ENCODE assay signal across 33 mouse cellular contexts in genomic region chr2:39124167-39124566, GRCm38 (mm10). TPM values are rescaled to one million over a fixed set of nuclear protein-coding genes. Genes with fewer than 3 reads are reported as not detected.
DNase-seq lines count a peak whose midpoint lies in the region; ATAC-seq lines count a peak whose summit lies in the region.
"Had no signal": no experiment of that assay in that cellular context is flagged by ENCODE, and none has a peak within 500 bp of the region (broad histone marks: within the 10 kb centered on the region; RNA-seq: fewer than 3 reads in every experiment).

No protein-coding gene starts in this region.

- H3K4me3 ChIP-seq in liver, embryonic 13.5 days (replicated peaks), result no peak overlapping the region
- H3K4me3 ChIP-seq: embryonic facial prominence, embryonic 13.5 days; erythroblast, embryonic 14.5 days; heart, embryonic 13.5 days; hindbrain, embryonic 15.5 days; limb, embryonic 13.5 days; midbrain, embryonic 10.5 days had no signal

- H3K9ac ChIP-seq in liver, embryonic 13.5 days, result no peak overlapping the region
- H3K9ac ChIP-seq: embryonic facial prominence, embryonic 13.5 days; heart, embryonic 13.5 days; hindbrain, embryonic 15.5 days; limb, embryonic 13.5 days had no signal

- H3K36me3 ChIP-seq in liver, embryonic 13.5 days, result peaks cover 5% of the 10 kb centered on the region

- WGBS in liver, embryonic 13.5 days (ENCODE audit: insufficient replicate concordance), result 40% methylated on average over 5 of the region's 5 CpGs

- peak; percentile 91 for ATAC-seq in liver, embryonic 13.5 days (ENCODE audit: low read depth)
- ATAC-seq in megakaryocyte progenitor cell, adult 5-6 weeks (replicated peaks; ENCODE audit: poor library complexity), result peak; percentile 23; the same call in 1 of the 2 replicates
- ATAC-seq: activated CD4-positive, CD25-positive, alpha-beta regulatory T cell, adult 4 months; forebrain, embryonic 16.5 days; inflammation-experienced regulatory T-cells, adult 6 months; midbrain, embryonic 16.5 days had no signal

- no peaks in the 10 kb centered on the region for H3K27me3 ChIP-seq in liver, embryonic 13.5 days
- H3K27me3 ChIP-seq: CH12.LX; embryonic facial prominence, embryonic 13.5 days; heart, embryonic 13.5 days; hindbrain, embryonic 15.5 days; limb, embryonic 13.5 days had no signal

- no peaks in the 10 kb centered on the region for H3K9me3 ChIP-seq in liver, embryonic 13.5 days (replicated peaks)
- H3K9me3 ChIP-seq: embryonic facial prominence, embryonic 13.5 days; heart, embryonic 13.5 days; hindbrain, embryonic 15.5 days; limb, embryonic 13.5 days; midbrain, embryonic 10.5 days had no signal

- DNase-seq in c-Kit-negative CD71-positive TER-119-positive erythroid progenitor cells, embryonic 14.5 days (ENCODE audit: low read depth, low spot score), result peak; percentile 36
- peak; percentile 77 for DNase-seq in c-Kit-positive CD71-positive TER-119-positive erythroid progenitor cells, embryonic 14.5 days (ENCODE audit: low spot score)
- DNase-seq in liver, embryonic 13.5 days, result peak; percentile 49
- DNase-seq in urinary bladder, postnatal 4 days (ENCODE audit: low spot score in 2 of 2), result no peak
- DNase-seq in adrenal gland, adult 2 months, result no peak
- no peak for DNase-seq in left cerebral cortex, postnatal 4 days
- DNase-seq: adrenal gland, postnatal 10 days; cerebellum, adult 8-10 months; cerebellum, postnatal 36 days; gastrocnemius, postnatal 10 days; heart, postnatal 10 days; kidney, adult 8-10 months; kidney, postnatal 4 days; lung, adult 2 months; lung, postnatal 10 days; right cerebral cortex, adult 18-20 months; thymus, adult 18-20 months; thymus, postnatal 36 days had no signal

- H3K4me1 ChIP-seq in liver, embryonic 13.5 days (replicated peaks), result peaks cover 33% of the 10 kb centered on the region
- H3K4me1 ChIP-seq: embryonic facial prominence, embryonic 13.5 days; heart, embryonic 13.5 days; hindbrain, embryonic 15.5 days; limb, embryonic 13.5 days; midbrain, embryonic 10.5 days had no signal

- H3K4me2 ChIP-seq in liver, embryonic 13.5 days, result 0 out of 2 replicates have a peak overlapping the region, but pooled peaks have one; percentile 11
- H3K4me2 ChIP-seq: embryonic facial prominence, embryonic 13.5 days; heart, embryonic 13.5 days; hindbrain, embryonic 15.5 days; limb, embryonic 13.5 days had no signal

- intact Hi-C loops in left cerebral cortex, postnatal 4 days (cut with DNase I), result no loop called here

- H3K27ac ChIP-seq in liver, embryonic 13.5 days, result peak overlapping the region; percentile 70
- H3K27ac ChIP-seq: embryonic facial prominence, embryonic 13.5 days; heart, embryonic 13.5 days; hindbrain, embryonic 15.5 days; kidney, postnatal 0 days; limb, embryonic 13.5 days; macrophage; midbrain, embryonic 10.5 days; stomach, postnatal 0 days had no signal

RNA-seq across cellular contexts. Expression of gene Golga1, which starts 58.8 kb away (rescaled TPM):
- 9.9 and 11.3 TPM in 2 replicates for polyA plus RNA-seq in liver, embryonic 13.5 days (2015; fragmentation: Nextera tagmentation; extraction: Ambion mirVana)
- total RNA-seq in megakaryocyte progenitor cell, adult 5-6 weeks (2015), result 12.7 and 14.1 TPM in 2 replicates
- 16.5 and 19.2 TPM in 2 replicates for total RNA-seq in megakaryocyte progenitor cell, adult 5-6 weeks (2017)
- total RNA-seq in adrenal gland, adult 2 months (2021), result 10 to 100 TPM; 26.5 to 26.9 TPM
- polyA plus RNA-seq in adrenal gland, adult 2 months (2012; rRNA removed), result 4.0 and 7.3 TPM in 2 replicates
- 10 to 100 TPM; 33.0 to 34.7 TPM for total RNA-seq in left cerebral cortex, postnatal 4 days (2021)

Comparison
In these comparisons a context has a peak if more than half of its experiments do, and no peak if none do; other contexts are left out.
1. DNase-seq: peak in c-Kit-negative CD71-positive TER-119-positive erythroid progenitor cells, embryonic 14.5 days (single experiment), c-Kit-positive CD71-positive TER-119-positive erythroid progenitor cells, embryonic 14.5 days (single experiment) and liver, embryonic 13.5 days (single experiment); none in urinary bladder, postnatal 4 days (0 of 2), adrenal gland, adult 2 months (single experiment) and left cerebral cortex, postnatal 4 days (single experiment).